Mouse (Mus musculus) lung, adult 2 months (tissue): ENCODE measurements around the gene Gm45234. TPM values are rescaled to one million over a fixed set of nuclear protein-coding genes. Genes with fewer than 3 reads are reported as not detected.
A peak's percentile ranks its signal among the peaks of the same experiment; 100 is the strongest.

Experiments
- DNase-seq: peaks from one replicate; pipeline ENCODE4 v3.0.0; 2022
- H3K4me1 ChIP-seq: fragments of 200-500 bp; 2 replicates; pipeline ENCODE4 v1.6.1; 2011; ENCODE audit warnings: low read length; ENCODE audit not compliant: control insufficient read depth, insufficient read depth
- H3K4me3 ChIP-seq: fragments of 200-500 bp; replicated peaks from 2 replicates; pipeline ENCODE3; 2011; ENCODE audit warnings: low read depth, mild to moderate bottlenecking, control low read depth, low read length; ENCODE audit errors: extremely low read depth
- CTCF ChIP-seq: fragments of 200-500 bp; IDR thresholded peaks from 2 replicates; pipeline ENCODE4 v1.5.1; 2011; ENCODE audit warnings: mild to moderate bottlenecking, low read length, control low read depth; ENCODE audit not compliant: insufficient read depth
- POLR2A ChIP-seq: fragments of 200-500 bp; IDR thresholded peaks from 2 replicates; pipeline ENCODE4 v1.6.1; 2011; ENCODE audit warnings: low read depth, mild to moderate bottlenecking, control low read depth, low read length, borderline replicate concordance; ENCODE audit errors: extremely low read depth
- WGBS: fragments of 180-500 bp; shearing (Covaris S2); methylation state at CpG from one replicate; pipeline ENCODE4 v1.1.7; 2018; 5-methylcytosine and 5-hydroxymethylcytosine counted together
- polyA plus RNA-seq: library from polyadenylated mRNA; depleted of rRNA; stranded (reverse); fragments of >200 nt; gene quantifications from 2 replicates; pipeline ENCODE4 v1.2.3, GENCODE M21; 2012

The Gm45234 gene
- polyA plus RNA-seq, 1 experiment = 0.08 TPM

- WGBS = 71% methylated on average over 3 of the region's 3 CpGs
Measured at GRCm38 (mm10) chr6:124741842-124742241, 14.0 kb downstream of the Gm45234 start.

DNA sequence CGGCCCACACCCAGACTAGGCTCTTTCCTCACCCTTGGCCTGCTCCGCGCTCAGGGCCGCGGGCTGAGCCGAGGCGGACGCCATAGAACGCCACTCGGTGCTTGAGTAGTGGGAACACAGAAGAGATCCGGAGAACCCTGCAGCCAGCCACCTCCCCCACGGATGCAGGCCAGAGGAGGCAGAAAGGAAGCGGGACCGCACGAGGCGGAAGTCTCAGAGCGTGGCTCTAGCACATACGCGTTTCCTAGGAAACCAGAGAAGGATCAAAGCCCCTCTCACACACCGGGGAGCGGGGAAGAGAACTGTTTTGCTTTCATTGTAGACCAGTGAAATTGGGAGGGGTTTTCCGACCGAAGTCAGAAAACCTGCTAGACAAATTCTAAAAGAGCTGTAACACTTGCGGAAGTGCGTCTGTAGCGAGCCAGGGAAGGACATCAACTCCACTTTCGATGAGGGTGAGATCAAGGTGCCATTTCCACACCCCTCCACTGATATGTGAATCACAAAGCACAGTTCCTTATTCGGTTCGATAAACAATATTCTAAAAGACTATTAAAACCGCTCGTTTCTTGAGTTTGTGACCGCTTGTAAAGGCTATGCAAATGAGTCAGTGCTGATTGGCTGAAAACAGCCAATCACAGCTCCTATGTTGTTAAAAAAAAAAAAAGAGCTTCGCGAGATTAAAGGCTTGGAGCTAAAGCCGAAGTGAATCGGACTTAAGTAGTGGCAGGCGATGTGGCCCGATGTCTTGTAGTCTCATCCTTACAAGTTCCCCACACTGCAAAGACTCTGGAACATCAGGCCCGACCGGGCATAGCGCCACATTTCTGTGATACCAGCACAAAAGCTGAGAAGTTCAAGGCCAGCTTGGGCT, 14.7 kb downstream of the Gm45234 start, which contains the start of gene Grcc10:
Gene Grcc10 (minus strand): TSS at position 487 of the 874 bp plus-strand sequence.
- WGBS = under 1% methylated on average over 41 of the region's 41 CpGs
- DNase-seq = peak; percentile 88
- Histone ChIP-seq H3K4me3 (peak within 1 kb of the TSS; percentile 70), H3K4me1 (peaks cover 8% of the 10 kb centered on the region)
- TF ChIP-seq POLR2A (peak; percentile 82; the same call in 1 of the 2 replicates), CTCF (no peak)

More at GRCm38 (mm10) chr6:124741842-124742241, 14.0 kb downstream of the Gm45234 start:
- no peak for DNase-seq
- TF ChIP-seq CTCF (no peak), POLR2A (no peak)
- Histone ChIP-seq H3K4me3 (no peak overlapping the region), H3K4me1 (peaks cover 10% of the 10 kb centered on the region)

DNA sequence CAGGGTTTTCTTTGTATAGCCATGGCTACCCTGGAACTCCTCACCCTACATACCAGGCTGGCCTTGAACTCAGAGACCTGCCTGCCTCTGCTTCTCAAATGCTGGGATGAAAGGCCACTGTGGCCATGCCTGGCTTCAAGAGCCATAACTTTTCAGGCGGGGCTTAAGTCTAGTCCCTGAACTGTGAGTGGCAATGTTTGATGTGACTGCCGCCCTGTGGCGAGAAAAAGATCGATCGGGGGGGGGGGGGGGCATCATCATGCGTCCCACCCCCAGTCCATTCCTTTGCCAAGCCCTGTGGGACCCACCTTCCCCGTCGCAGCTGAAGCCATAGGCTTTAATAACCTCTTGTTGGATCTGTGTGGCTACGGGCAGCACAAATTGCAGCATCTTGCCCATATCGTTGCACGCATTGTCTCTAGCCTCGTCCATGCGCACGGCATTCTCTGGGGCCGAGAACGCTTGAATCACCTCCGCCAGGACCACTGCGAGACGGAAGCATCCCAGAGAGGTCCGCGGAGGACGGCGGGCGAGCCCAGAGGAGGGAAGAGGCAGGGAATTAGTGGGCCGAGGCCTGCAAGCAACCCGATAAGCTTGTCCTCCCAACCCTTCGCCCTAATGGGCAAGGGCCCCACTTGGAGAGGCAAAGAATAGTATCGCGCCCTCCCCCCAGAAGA, 15.5 kb downstream of the Gm45234 start:
- H3K4me1 ChIP-seq = peaks cover 7% of the 10 kb centered on the region
- WGBS = under 1% methylated on average over 29 of the region's 29 CpGs
- DNase-seq = no peak
- TF ChIP-seq POLR2A (no peak), CTCF (peak; percentile 40)
- peak overlapping the region; percentile 70 for H3K4me3 ChIP-seq

DNA sequence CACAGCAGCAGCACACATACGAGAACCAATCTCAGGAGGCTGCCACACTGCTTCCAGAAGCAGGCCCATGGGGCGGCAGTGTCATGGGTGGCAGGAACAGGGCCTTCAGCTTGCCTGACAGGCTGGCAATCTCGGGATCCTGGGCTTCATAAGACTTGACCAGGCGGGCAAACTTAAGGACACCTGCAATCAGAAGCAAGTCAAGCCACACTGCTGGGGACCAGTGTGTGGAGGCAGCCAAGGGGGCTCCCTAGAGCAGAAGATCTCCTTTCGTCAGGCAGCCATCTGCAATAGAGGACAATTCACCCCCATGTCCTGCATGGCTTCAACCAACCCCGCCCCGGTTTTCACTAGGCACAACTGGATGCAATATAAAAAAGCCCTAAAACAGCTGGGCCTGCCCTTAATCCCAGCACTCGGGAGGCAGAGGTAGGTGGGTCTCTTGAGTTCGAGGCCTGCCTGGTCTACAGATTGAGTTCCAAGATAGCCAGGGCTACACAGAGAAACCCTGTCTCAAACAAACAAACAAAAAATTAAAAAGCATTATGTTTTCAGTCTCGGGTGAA, 16.5 kb downstream of the Gm45234 start:
- WGBS = 82% methylated on average over 10 of the region's 10 CpGs
- TF ChIP-seq CTCF = no peak
- no peak for TF ChIP-seq POLR2A
- DNase-seq = no peak
- Histone ChIP-seq H3K4me1 (peaks cover 4% of the 10 kb centered on the region), H3K4me3 (no peak overlapping the region)

GRCm38 (mm10) chr6:124738511-124739023, 17.3 kb downstream of the Gm45234 start, which contains the start of gene Ptpn6:
Gene Ptpn6, minus strand, starts transcription at chr6:124738714.
- WGBS = 25% methylated on average over 15 of the region's 15 CpGs
- DNase-seq = peak; percentile 70
- peaks cover 4% of the 10 kb centered on the region for H3K4me1 ChIP-seq

GRCm38 (mm10) chr6:124737040-124737439, 18.8 kb downstream of the Gm45234 start:
- TF ChIP-seq POLR2A = no peak
- WGBS = 88% methylated on average over 11 of the region's 11 CpGs

More at GRCm38 (mm10) chr6:124738511-124739023, 17.3 kb downstream of the Gm45234 start, which contains the start of gene Ptpn6:
- H3K4me3 ChIP-seq = peak within 1 kb of the TSS; percentile 37
- TF ChIP-seq CTCF = no peak

GRCm38 (mm10) chr6:124734417-124734816, 21.4 kb downstream of the Gm45234 start:
- no peak overlapping the region for H3K4me3 ChIP-seq
- WGBS = 86% methylated on average over 3 of the region's 3 CpGs
- DNase-seq = no peak
- no peak for TF ChIP-seq POLR2A
- no peak for TF ChIP-seq CTCF
- no peaks in the 10 kb centered on the region for H3K4me1 ChIP-seq

More at GRCm38 (mm10) chr6:124737040-124737439, 18.8 kb downstream of the Gm45234 start:
- DNase-seq = no peak
- H3K4me1 ChIP-seq = peaks cover 4% of the 10 kb centered on the region
- no peak overlapping the region for H3K4me3 ChIP-seq

GRCm38 (mm10) chr6:124732476-124733370, 23.1 kb downstream of the Gm45234 start:
- 47% methylated on average over 19 of the region's 19 CpGs for WGBS
- Histone ChIP-seq H3K4me3 (peak overlapping the region; percentile 40), H3K4me1 (no peaks in the 10 kb centered on the region)
- DNase-seq = peak; percentile 36
- TF ChIP-seq POLR2A = peak; percentile 47; the same call in 1 of the 2 replicates
- no peak for TF ChIP-seq CTCF

DNA sequence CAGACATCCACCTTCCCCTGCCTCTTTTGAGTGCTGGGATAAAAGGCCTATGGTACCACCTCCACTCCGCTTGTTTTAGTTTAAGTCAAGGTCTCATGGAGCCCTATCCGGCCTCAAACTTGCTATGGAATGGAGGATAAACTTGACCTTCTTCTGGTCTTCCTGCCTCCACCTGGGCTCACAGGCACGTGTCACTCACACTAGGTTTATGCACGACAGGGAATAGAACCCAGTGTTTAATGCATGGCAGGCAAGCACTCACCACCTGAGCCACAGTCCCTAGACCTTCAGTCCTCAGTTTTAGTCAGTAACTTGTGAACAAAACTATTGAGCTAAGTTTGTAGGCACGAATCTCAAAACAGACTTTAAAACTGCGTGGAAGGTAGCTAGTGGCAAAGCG, 24.8 kb downstream of the Gm45234 start:
- Histone ChIP-seq H3K4me3 (peak overlapping the region; percentile 19), H3K4me1 (no peaks in the 10 kb centered on the region)
- DNase-seq = no peak
- no peak for TF ChIP-seq POLR2A
- no peak for TF ChIP-seq CTCF
- WGBS = 84% methylated on average over 7 of the region's 7 CpGs
